Mouse (Mus musculus) midbrain, embryonic 10.5 days (tissue): ENCODE data around the gene Cryzl2. TPM values are rescaled to one million over a fixed set of nuclear protein-coding genes. Genes with fewer than 3 reads are reported as not detected.
A peak's percentile ranks its signal among the peaks of the same experiment; 100 is the strongest.

ENCODE experiments used
- DNase-seq: peaks from one replicate; pipeline ENCODE4 v3.0.0-alpha.2; 2017; ENCODE audit warnings: low spot score
- H3K27ac ChIP-seq: fragments of 300-500 bp; sonication (generic); replicated peaks from 2 replicates; pipeline ENCODE4 v1.5.1; 2016; ENCODE audit warnings: mild to moderate bottlenecking
- H3K27me3 ChIP-seq: fragments of 300-500 bp; sonication (generic); 2 replicates; pipeline ENCODE4 v1.6.1; 2016; ENCODE audit warnings: low read depth, mild to moderate bottlenecking; ENCODE audit not compliant: poor library complexity, severe bottlenecking
- H3K36me3 ChIP-seq: fragments of 300-500 bp; sonication (generic); 2 replicates; pipeline ENCODE4 v1.6.1; 2016; ENCODE audit warnings: mild to moderate bottlenecking, moderate library complexity
- H3K4me1 ChIP-seq: fragments of 300-500 bp; sonication (generic); 2 replicates; pipeline ENCODE4 v1.6.1; 2016
- H3K4me3 ChIP-seq: fragments of 300-500 bp; sonication (generic); 2 replicates; pipeline ENCODE4 v1.5.1; 2016; ENCODE audit warnings: mild to moderate bottlenecking, moderate library complexity
- H3K9me3 ChIP-seq: fragments of 300-500 bp; sonication (generic); replicated peaks from 2 replicates; pipeline ENCODE4 v1.6.1; 2016; ENCODE audit warnings: mild to moderate bottlenecking
- WGBS: fragments of 180-500 bp; shearing (Covaris S2); methylation state at CpG from one replicate; pipeline ENCODE4 v1.1.7; 2016; 5-methylcytosine and 5-hydroxymethylcytosine counted together
- polyA plus RNA-seq: library from polyadenylated mRNA; unstranded; fragments of >200 nt; fragmentation: Nextera tagmentation; extraction: Ambion mirVana; gene quantifications from 2 replicates; pipeline ENCODE4 v1.2.1, GENCODE M21; 2016

Gene Cryzl2
- polyA plus RNA-seq, 1 experiment from 2014 or later, result 6.4 TPM

DNA sequence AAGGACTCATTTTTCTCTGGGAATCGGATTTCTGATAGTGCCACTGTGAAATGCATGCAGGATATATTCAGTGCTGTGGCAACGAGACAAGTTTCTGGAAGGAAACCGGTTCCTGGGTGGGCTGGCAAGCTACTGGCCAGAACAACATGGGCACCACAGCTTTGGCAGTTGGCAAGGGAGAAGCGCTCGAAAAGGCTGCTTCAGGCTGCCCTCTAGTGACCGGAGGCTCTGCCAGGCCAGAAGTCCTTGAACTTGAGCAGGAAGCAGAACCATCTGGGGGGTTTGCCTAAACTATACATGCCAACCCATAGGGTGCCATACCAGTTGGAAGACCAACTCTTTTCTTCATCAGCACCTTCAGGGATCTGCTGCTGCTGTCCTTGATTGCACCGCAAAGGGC, 12.1 kb upstream of the Cryzl2 start:
- DNase-seq, result no peak
- Histone ChIP-seq H3K4me1 (peaks cover 82% of the 10 kb centered on the region), H3K4me3 (no peak overlapping the region), H3K27ac (peak overlapping the region; percentile 43), H3K36me3 (no peaks in the 10 kb centered on the region), H3K27me3 (peaks cover 66% of the 10 kb centered on the region), H3K9me3 (no peaks in the 10 kb centered on the region)
- WGBS, result 75% methylated on average over 7 of the region's 7 CpGs

DNA sequence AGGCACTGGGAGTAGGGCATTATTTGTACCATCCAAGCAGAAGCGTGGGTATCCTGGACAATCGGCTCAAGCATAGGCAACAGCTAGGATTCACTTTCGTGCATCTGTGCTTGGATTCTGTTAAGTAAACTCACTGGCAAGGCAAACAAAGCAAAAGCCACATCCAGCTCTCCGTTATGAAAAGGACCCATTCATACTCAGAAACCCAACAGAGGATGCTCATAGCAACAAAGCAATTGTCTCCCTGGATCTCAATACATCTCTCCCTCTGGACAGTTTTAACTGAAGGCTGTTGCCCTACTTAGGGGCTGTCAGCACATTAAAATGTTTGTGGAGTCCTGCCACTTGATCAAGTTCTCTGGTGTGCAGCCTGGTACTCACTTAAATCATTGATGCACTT, 11.2 kb upstream of the Cryzl2 start:
- Histone ChIP-seq H3K4me1 (peaks cover 75% of the 10 kb centered on the region), H3K36me3 (no peaks in the 10 kb centered on the region), H3K27ac (peak overlapping the region; percentile 43), H3K4me3 (no peak overlapping the region), H3K9me3 (no peaks in the 10 kb centered on the region), H3K27me3 (peaks cover 69% of the 10 kb centered on the region)
- DNase-seq, result no peak
- WGBS, result 55% methylated on average over 4 of the region's 4 CpGs

DNA sequence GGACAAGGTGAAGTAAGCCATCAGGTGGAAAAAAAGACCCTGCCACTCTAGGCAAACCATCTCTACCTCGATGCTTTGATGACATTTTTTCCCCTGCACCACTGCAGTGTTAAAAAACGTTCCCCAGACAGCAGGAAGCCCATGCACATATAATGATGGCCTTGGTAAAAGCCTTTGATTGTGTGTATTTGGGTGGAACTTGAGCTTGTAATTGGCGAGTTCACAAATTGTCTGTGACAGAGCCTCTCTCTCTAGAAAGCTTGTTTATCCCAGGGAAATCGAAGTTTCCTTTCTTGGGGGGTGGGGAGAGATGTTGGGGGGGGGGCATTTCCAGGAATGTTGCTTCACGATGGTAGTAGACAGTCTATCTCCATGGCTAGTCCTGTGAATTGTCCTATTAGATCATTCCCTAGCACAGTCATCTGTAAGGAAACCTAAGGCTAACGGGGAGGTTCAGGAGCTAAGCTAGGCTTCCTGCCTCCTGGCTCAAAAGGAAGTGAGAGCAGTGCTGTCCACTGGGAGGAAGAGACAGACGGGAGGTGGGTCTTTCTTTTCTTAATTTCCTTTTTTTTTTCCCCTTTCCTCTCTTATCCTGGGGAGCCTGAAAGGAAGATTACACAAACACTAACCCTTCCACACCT, 10.1 kb upstream of the Cryzl2 start:
- Histone ChIP-seq H3K9me3 (no peaks in the 10 kb centered on the region), H3K4me3 (no peak overlapping the region), H3K27me3 (peaks cover 69% of the 10 kb centered on the region), H3K27ac (peak overlapping the region; percentile 24), H3K36me3 (no peaks in the 10 kb centered on the region), H3K4me1 (peaks cover 77% of the 10 kb centered on the region)
- DNase-seq, result no peak
- WGBS, result 33% methylated on average over 7 of the region's 7 CpGs

- WGBS, result 65% methylated on average over 5 of the region's 5 CpGs
- peaks cover 69% of the 10 kb centered on the region for H3K27me3 ChIP-seq
- H3K4me3 ChIP-seq, result no peak overlapping the region
- no peaks in the 10 kb centered on the region for H3K9me3 ChIP-seq
- H3K36me3 ChIP-seq, result no peaks in the 10 kb centered on the region
- DNase-seq, result no peak
- peaks cover 76% of the 10 kb centered on the region for H3K4me1 ChIP-seq
- H3K27ac ChIP-seq, result peak overlapping the region; percentile 24; the same call in 1 of the 2 replicates
Observed at GRCm38 (mm10) chr1:157448805-157449188, 9.6 kb upstream of the Cryzl2 start.

DNA sequence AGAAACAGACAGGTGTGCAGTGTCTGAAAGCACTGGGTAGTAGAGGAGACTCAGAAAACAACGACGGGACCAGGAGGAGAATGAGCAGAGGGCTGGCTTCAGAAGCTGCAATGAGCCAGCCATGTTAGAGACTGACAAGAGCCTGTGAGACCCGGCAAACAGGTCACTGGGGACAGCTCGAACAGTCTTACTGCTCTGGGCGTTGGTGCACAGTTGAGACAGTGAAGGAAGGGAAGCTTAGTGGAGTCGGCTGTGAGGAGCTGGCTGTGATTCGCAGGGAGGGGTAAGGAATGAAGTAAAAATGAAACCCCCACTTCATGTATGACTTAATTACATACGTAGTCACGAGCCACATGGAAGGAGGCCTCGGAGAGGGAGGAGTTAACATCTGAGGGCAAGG, 8.8 kb upstream of the Cryzl2 start:
- H3K27me3 ChIP-seq, result peaks cover 70% of the 10 kb centered on the region
- H3K36me3 ChIP-seq, result no peaks in the 10 kb centered on the region
- peak overlapping the region; percentile 34 for H3K27ac ChIP-seq
- peaks cover 69% of the 10 kb centered on the region for H3K4me1 ChIP-seq
- peak overlapping the region; percentile 41 for H3K4me3 ChIP-seq
- WGBS, result 4% methylated on average over 10 of the region's 10 CpGs
- DNase-seq, result peak; percentile 31
- no peaks in the 10 kb centered on the region for H3K9me3 ChIP-seq

DNA sequence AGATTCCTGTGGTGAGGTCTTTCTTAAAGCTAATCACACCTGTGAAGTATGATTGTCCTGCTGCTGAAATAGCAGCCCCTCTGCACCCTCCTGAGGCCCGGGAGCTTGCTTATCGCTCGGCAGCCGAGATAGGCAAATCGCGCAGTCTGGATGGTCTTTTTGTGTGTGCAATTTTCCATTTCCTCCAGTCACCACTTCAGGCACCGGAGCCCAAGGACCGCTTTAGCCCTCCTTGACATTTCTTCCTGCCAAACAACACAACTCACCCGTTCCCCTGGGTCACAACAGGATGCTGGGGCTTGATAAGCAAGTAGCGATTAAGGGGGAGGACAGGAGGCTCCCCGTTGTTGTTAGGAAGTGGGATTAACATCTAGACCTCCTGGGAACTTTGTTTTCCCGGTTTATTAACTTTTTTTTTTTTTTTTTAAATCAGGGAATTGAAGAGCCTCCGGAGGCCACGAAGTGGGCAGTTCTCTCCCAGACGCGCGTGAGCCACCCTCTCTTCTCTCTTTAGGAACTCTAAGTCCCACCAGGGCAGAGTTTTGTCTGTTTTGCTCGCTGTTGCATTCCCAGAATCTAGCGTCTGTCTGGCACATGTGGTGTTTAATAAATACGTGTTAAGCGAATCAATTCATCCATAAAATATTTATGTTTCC, 8.3 kb upstream of the Cryzl2 start:
- peak; percentile 39 for DNase-seq
- 3% methylated on average over 21 of the region's 21 CpGs for WGBS
- Histone ChIP-seq H3K36me3 (no peaks in the 10 kb centered on the region), H3K4me1 (peaks cover 64% of the 10 kb centered on the region), H3K4me3 (peak overlapping the region; percentile 41), H3K27ac (peak overlapping the region; percentile 34), H3K27me3 (peaks cover 70% of the 10 kb centered on the region), H3K9me3 (no peaks in the 10 kb centered on the region)

GRCm38 (mm10) chr1:157452284-157452683, 6.1 kb upstream of the Cryzl2 start:
- no peaks in the 10 kb centered on the region for H3K9me3 ChIP-seq
- no peak overlapping the region for H3K4me3 ChIP-seq
- peaks cover 51% of the 10 kb centered on the region for H3K27me3 ChIP-seq
- H3K36me3 ChIP-seq, result no peaks in the 10 kb centered on the region
- no peak overlapping the region; the same call in 1 of the 2 replicates for H3K27ac ChIP-seq
- no peak for DNase-seq
- WGBS, result 91% methylated on average over 3 of the region's 3 CpGs
- H3K4me1 ChIP-seq, result peaks cover 56% of the 10 kb centered on the region

- Histone ChIP-seq H3K4me3 (no peak overlapping the region), H3K4me1 (peaks cover 56% of the 10 kb centered on the region), H3K27ac (peak overlapping the region; percentile 33; the same call in 1 of the 2 replicates), H3K36me3 (no peaks in the 10 kb centered on the region), H3K9me3 (no peaks in the 10 kb centered on the region), H3K27me3 (peaks cover 44% of the 10 kb centered on the region)
- DNase-seq, result no peak
- whole genome bisulfite sequencing, result 48% methylated on average over 5 of the region's 5 CpGs
Observed at GRCm38 (mm10) chr1:157452759-157453549, 5.4 kb upstream of the Cryzl2 start.

GRCm38 (mm10) chr1:157454876-157455275, 3.5 kb upstream of the Cryzl2 start:
- 93% methylated on average over 6 of the region's 6 CpGs for WGBS
- Histone ChIP-seq H3K4me1 (peaks cover 59% of the 10 kb centered on the region), H3K9me3 (no peaks in the 10 kb centered on the region)

GRCm38 (mm10) chr1:157457789-157458188, 588 bp upstream of the Cryzl2 start:
- Histone ChIP-seq H3K4me1 (peaks cover 40% of the 10 kb centered on the region), H3K27ac (peak overlapping the region; percentile 88), H3K36me3 (no peaks in the 10 kb centered on the region), H3K9me3 (no peaks in the 10 kb centered on the region), H3K27me3 (peaks cover 15% of the 10 kb centered on the region), H3K4me3 (peak overlapping the region; percentile 52; the same call in 1 of the 2 replicates)
- WGBS, result 58% methylated on average over 3 of the region's 3 CpGs
- DNase-seq, result no peak

More at GRCm38 (mm10) chr1:157454876-157455275, 3.5 kb upstream of the Cryzl2 start:
- no peak for DNase-seq
- Histone ChIP-seq H3K36me3 (no peaks in the 10 kb centered on the region), H3K27ac (peak overlapping the region; percentile 46; the same call in 1 of the 2 replicates), H3K27me3 (peaks cover 25% of the 10 kb centered on the region), H3K4me3 (no peak overlapping the region)

GRCm38 (mm10) chr1:157459904-157460303, 1.5 kb downstream of the Cryzl2 start:
- Histone ChIP-seq H3K4me1 (peaks cover 30% of the 10 kb centered on the region), H3K9me3 (no peaks in the 10 kb centered on the region), H3K27ac (peak overlapping the region; percentile 88), H3K36me3 (no peaks in the 10 kb centered on the region), H3K27me3 (peaks cover 7% of the 10 kb centered on the region), H3K4me3 (no peak overlapping the region)
- DNase-seq, result no peak
- 96% methylated on average over 5 of the region's 5 CpGs for WGBS

DNA sequence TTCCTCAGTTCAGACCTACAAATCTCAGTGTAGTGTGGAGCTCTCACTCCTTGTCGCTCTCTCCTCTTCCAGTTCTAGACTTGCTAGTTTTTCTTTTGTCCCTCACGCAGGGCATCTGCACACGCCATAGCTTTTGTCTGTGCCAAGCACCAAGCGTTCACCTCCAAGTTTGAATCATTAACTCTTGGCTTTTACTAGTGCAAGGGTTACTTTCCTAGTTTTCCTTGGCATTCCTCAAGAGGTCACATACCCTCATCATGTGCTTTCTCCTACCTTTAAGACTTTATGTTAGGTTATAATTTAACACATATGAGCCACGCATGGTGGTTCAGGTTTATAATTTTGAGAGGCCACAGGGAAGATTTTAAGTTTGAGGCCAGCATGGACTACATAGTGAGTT, 2.9 kb downstream of the Cryzl2 start:
- H3K4me1 ChIP-seq, result peaks cover 30% of the 10 kb centered on the region
- H3K4me3 ChIP-seq, result no peak overlapping the region
- H3K27ac ChIP-seq, result no peak overlapping the region
- 0 out of 2 replicates have a peak, but pooled peaks cover 5% of the 10 kb centered on the region for H3K27me3 ChIP-seq
- H3K36me3 ChIP-seq, result no peaks in the 10 kb centered on the region
- 92% methylated on average over 5 of the region's 5 CpGs for WGBS
- no peaks in the 10 kb centered on the region for H3K9me3 ChIP-seq
- DNase-seq, result no peak
